Comparison of ENCODE assay signal across 8 mouse cellular contexts in genomic region chr2:84504954-84505394, GRCm38 (mm10). TPM values are rescaled to one million over a fixed set of nuclear protein-coding genes. Genes with fewer than 3 reads are reported as not detected.
DNase-seq lines count a peak whose midpoint lies in the region; ATAC-seq and TF ChIP-seq lines count a peak whose summit lies in the region.
"Not testable (repeated sequence)": the region's sequence is repeated elsewhere in the genome, so short reads cannot be mapped to it uniquely, and the experiment has no call there.

No protein-coding gene starts in this region.

- H3K27me3 ChIP-seq in forebrain, embryonic 13.5 days; heart, postnatal 0 days (ENCODE audit: control insufficient read depth, insufficient read depth, low read length); liver, embryonic 12.5 days (replicated peaks); midbrain, embryonic 11.5 days (ENCODE audit: control insufficient read depth, insufficient read depth, low read length); spleen, adult 2 months (ENCODE audit: control insufficient read depth, insufficient read depth, low read length): not testable (repeated sequence)

- not testable (repeated sequence) for TF ChIP-seq EP300 in heart, postnatal 0 days (IDR thresholded peaks at IDR 0.05; ENCODE audit: low read depth)

- not testable (repeated sequence) for H3K9me3 ChIP-seq in forebrain, embryonic 13.5 days (replicated peaks); heart, postnatal 0 days (replicated peaks; ENCODE audit: control insufficient read depth, low read length); liver, embryonic 12.5 days (replicated peaks); midbrain, embryonic 11.5 days (ENCODE audit: control insufficient read depth, low read length)

- not testable (repeated sequence) for H3K4me1 ChIP-seq in forebrain, embryonic 13.5 days; heart, postnatal 0 days (ENCODE audit: control insufficient read depth, insufficient read depth); liver, embryonic 12.5 days; midbrain, embryonic 11.5 days (ENCODE audit: control insufficient read depth, insufficient read depth, low read length); spleen, adult 2 months (ENCODE audit: control insufficient read depth, insufficient read depth, insufficient read length)

- peak; percentile 85 for ATAC-seq in forebrain, embryonic 13.5 days
- ATAC-seq in heart, postnatal 0 days (ENCODE audit: insufficient read depth, low read depth): peak; percentile 60; the same call in 1 of the 2 replicates
- peak; percentile 85 for ATAC-seq in liver, embryonic 12.5 days
- peak; percentile 70 for ATAC-seq in midbrain, embryonic 11.5 days (ENCODE audit: low FRiP score)

- 51% methylated on average over 6 of the region's 11 CpGs for WGBS in forebrain, embryonic 13.5 days
- 61% methylated on average over 5 of the region's 11 CpGs for WGBS in heart, postnatal 0 days
- WGBS in liver, embryonic 12.5 days (ENCODE audit: insufficient replicate concordance): 29% methylated on average over 5 of the region's 11 CpGs
- WGBS in midbrain, embryonic 11.5 days: 51% methylated on average over 5 of the region's 11 CpGs
- WGBS in spleen, adult 2 months: 36% methylated on average over 6 of the region's 11 CpGs

- H3K4me3 ChIP-seq in forebrain, embryonic 13.5 days: peak overlapping the region; percentile 10; the same call in 1 of the 2 replicates
- not testable (repeated sequence) for H3K4me3 ChIP-seq in heart, postnatal 0 days (ENCODE audit: low read depth, low read length); midbrain, embryonic 11.5 days (ENCODE audit: low read depth, low read length); spleen, adult 2 months (ENCODE audit: extremely low read depth, insufficient read depth, insufficient read length)
- H3K4me3 ChIP-seq in liver, embryonic 12.5 days: peak overlapping the region; percentile 47

- H3K9ac ChIP-seq in forebrain, embryonic 13.5 days; heart, postnatal 0 days (replicated peaks; ENCODE audit: low read depth, low read length); midbrain, embryonic 11.5 days (ENCODE audit: low read length): not testable (repeated sequence)
- H3K9ac ChIP-seq in liver, embryonic 12.5 days: peak overlapping the region; percentile 71

- 0 out of 2 replicates have a peak, but pooled peaks have one; percentile 3 for TF ChIP-seq CTCF in heart, postnatal 0 days (IDR thresholded peaks at IDR 0.05; ENCODE audit: low read depth)
- not testable (repeated sequence) for TF ChIP-seq CTCF in spleen, adult 2 months (IDR thresholded peaks at IDR 0.05; ENCODE audit: extremely low read depth, insufficient read depth, insufficient read length, insufficient replicate concordance)

- H3K27ac ChIP-seq in forebrain, embryonic 13.5 days; midbrain, embryonic 11.5 days (ENCODE audit: low read depth, low read length): not testable (repeated sequence)
- H3K27ac ChIP-seq in heart, postnatal 0 days (ENCODE audit: low read depth): peak overlapping the region; percentile 78
- peak overlapping the region; percentile 76 for H3K27ac ChIP-seq in liver, embryonic 12.5 days
- H3K27ac ChIP-seq in spleen, adult 2 months (ENCODE audit: insufficient read depth, low read length): peak overlapping the region; percentile 56

- DNase-seq in CD4-positive, CD25-positive, alpha-beta regulatory T cell, adult 2 months (ENCODE audit: low read depth, low spot score): peak; percentile 73
- DNase-seq in cerebellum, adult 18-20 months: peak; percentile 6 to 10
- DNase-seq in heart, postnatal 0 days (ENCODE audit: low spot score); midbrain, embryonic 11.5 days (ENCODE audit: low spot score, missing footprints): not testable (repeated sequence)
- peak; percentile 37 for DNase-seq in kidney, adult 9 months
- DNase-seq in spleen, adult 2 months (ENCODE audit: low read depth in 1 of 2, low spot score in 2 of 2): peak; percentile 13 to 30

- H3K4me2 ChIP-seq in forebrain, embryonic 13.5 days: peak overlapping the region; percentile 42
- H3K4me2 ChIP-seq in heart, postnatal 0 days (ENCODE audit: low read depth, low read length); midbrain, embryonic 11.5 days: not testable (repeated sequence)
- peak overlapping the region; percentile 58 for H3K4me2 ChIP-seq in liver, embryonic 12.5 days

- H3K36me3 ChIP-seq in forebrain, embryonic 13.5 days (ENCODE audit: poor library complexity, severe bottlenecking); heart, postnatal 0 days (replicated peaks; ENCODE audit: control insufficient read depth, insufficient read depth, low read length); liver, embryonic 12.5 days; midbrain, embryonic 11.5 days (ENCODE audit: control insufficient read depth, insufficient read depth, low read length); spleen, adult 2 months (ENCODE audit: control insufficient read depth, insufficient read depth, low read length): not testable (repeated sequence)

- TF ChIP-seq POLR2A in spleen, adult 2 months (IDR thresholded peaks at IDR 0.05; ENCODE audit: low read depth, low read length): not testable (repeated sequence)

RNA-seq across cellular contexts. Expression of gene Tfpi, which starts 28.4 kb away (rescaled TPM):
- polyA plus RNA-seq in forebrain, embryonic 13.5 days (2015; fragmentation: Nextera tagmentation; extraction: Ambion mirVana): 8.5 and 9.7 TPM in 2 replicates
- 55.2 and 58.1 TPM in 2 replicates for total RNA-seq in heart, postnatal 0 days (2014; rRNA removed; ENCODE audit: low replicate concordance)
- 58.4 and 59.5 TPM in 2 replicates for polyA plus RNA-seq in heart, postnatal 0 days (2015; fragmentation: Nextera tagmentation; extraction: Ambion mirVana)
- 25.0 and 25.8 TPM in 2 replicates for polyA plus RNA-seq in liver, embryonic 12.5 days (2016; fragmentation: Nextera tagmentation; extraction: Ambion mirVana)
- polyA plus RNA-seq in midbrain, embryonic 11.5 days (2014; fragmentation: Nextera tagmentation; extraction: Ambion mirVana): 20.4 and 25.4 TPM in 2 replicates
- polyA plus RNA-seq in spleen, adult 2 months (2012; rRNA removed): 4.4 and 5.1 TPM in 2 replicates
